Mouse (Mus musculus) left cerebral cortex, adult 8-10 months (tissue): ENCODE data around the gene Mmp11. TPM values are rescaled to one million over a fixed set of nuclear protein-coding genes. Genes with fewer than 3 reads are reported as not detected.
A peak's percentile ranks its signal among the peaks of the same experiment; 100 is the strongest.
"Not testable (repeated sequence)": the region's sequence is repeated elsewhere in the genome, so short reads cannot be mapped to it uniquely, and the experiment has no call there.

Experiments used
- DNase-seq, 2 experiments: peaks; one replicate each; pipeline ENCODE4 v3.0.0; 2022; ENCODE audit warnings: low spot score in 2 of 2
- total RNA-seq, 4 experiments: library from RNA; stranded (reverse); gene quantifications; 2 replicates each; pipeline ENCODE4 v1.2.4; 2022

The Mmp11 gene
- total RNA-seq, 4 experiments from 2014 or later = 1.5 to 3.0 (median 1.7) TPM

- peak in 1 of 2 experiments; percentile 54 for DNase-seq
These were observed 38.9 kb downstream of the Mmp11 start for GRCm38 (mm10) chr10:75897373-75897772.

- DNase-seq = peak in 1 of 2 experiments; percentile 78
These were observed 40.1 kb downstream of the Mmp11 start for GRCm38 (mm10) chr10:75896208-75896607.

GRCm38 (mm10) chr10:75895730-75896129 lies 40.6 kb downstream of the Mmp11 start:
- no peak for DNase-seq

DNA sequence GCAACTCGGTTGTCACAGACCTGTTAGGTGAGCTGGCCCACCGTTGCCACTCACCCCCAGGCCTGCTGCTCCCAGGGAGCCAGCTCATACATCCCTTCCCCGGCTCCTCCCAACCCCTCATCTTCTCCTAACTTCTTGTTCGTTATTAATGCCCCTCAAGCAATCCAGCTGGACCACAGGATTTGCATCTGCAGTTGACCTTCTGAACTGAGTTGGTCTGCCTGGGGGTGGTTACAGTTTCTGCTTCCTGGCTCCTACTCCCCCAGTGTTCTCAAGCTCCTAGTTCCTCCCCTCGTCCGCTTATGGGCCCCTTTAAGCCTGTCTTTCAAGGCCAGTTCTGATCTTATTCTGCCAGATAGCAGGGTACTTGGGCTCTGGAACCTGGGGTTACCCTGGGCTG lies 41.7 kb downstream of the Mmp11 start:
- DNase-seq = no peak

- DNase-seq = peak; percentile 85 to 99
These were observed 43.1 kb downstream of the Mmp11 start, which contains the start of gene Derl3 for GRCm38 (mm10) chr10:75893089-75893750. TSS of gene Derl3 (plus strand) at chr10:75893413.

DNA sequence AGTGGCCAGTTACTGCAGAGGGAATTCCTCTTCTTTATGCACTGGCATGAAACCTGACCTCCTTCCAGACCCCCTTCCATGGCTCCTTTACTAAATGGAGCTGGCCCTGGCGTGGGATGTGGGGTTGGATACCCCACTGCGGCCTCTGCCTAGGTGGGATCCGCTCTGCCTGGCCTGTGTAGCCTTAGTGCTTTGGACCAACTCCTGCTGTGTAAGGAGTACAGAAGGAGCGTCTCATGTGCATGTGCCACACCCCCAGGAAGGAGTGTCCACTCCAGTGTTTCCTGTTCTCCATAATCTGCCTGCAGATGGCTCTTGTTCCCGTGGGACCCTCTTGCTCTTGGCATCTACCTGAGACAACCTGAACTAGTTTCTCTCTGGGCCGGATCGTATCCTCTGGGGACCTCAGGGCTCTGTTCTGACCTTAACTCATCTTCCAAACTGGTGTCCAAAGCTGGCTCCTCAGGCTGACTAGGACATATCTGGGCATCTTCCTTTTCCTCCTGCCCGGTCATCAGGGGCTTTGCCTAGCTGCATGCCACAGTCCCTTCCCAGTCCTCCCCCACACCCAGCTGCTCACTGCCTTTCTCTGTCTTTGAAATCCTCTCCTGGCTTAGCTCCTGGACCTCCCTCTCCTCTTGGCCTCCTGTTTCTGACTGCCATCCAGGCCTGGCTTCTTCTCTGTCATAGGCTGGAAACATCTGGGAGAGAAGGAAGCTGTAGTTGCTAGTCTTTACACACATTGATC lies 46.7 kb downstream of the Mmp11 start:
- DNase-seq = no peak

GRCm38 (mm10) chr10:75887504-75887903 lies 48.8 kb downstream of the Mmp11 start:
- DNase-seq = not testable (repeated sequence)

GRCm38 (mm10) chr10:75884742-75885141 lies 51.6 kb downstream of the Mmp11 start:
- DNase-seq = no peak

DNA sequence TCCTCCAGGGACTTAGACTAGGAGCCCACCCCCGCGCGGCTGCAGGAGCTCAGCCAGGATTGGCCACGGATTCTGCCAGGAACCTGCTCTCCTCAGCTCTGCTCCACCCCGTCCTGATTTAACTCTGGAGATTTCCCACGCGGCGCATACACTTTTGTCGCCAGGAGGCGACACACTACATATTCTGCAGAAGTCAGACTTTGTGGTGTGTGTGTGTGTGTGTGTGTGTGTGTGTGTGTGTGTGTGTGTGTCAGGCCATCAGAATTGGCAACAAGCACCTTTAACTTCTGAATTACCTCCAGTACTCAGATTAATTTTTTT lies 53.1 kb downstream of the Mmp11 start:
- DNase-seq = peak; percentile 49 to 86

- no peak for DNase-seq
These were observed 53.7 kb downstream of the Mmp11 start for GRCm38 (mm10) chr10:75882433-75883231.

DNA sequence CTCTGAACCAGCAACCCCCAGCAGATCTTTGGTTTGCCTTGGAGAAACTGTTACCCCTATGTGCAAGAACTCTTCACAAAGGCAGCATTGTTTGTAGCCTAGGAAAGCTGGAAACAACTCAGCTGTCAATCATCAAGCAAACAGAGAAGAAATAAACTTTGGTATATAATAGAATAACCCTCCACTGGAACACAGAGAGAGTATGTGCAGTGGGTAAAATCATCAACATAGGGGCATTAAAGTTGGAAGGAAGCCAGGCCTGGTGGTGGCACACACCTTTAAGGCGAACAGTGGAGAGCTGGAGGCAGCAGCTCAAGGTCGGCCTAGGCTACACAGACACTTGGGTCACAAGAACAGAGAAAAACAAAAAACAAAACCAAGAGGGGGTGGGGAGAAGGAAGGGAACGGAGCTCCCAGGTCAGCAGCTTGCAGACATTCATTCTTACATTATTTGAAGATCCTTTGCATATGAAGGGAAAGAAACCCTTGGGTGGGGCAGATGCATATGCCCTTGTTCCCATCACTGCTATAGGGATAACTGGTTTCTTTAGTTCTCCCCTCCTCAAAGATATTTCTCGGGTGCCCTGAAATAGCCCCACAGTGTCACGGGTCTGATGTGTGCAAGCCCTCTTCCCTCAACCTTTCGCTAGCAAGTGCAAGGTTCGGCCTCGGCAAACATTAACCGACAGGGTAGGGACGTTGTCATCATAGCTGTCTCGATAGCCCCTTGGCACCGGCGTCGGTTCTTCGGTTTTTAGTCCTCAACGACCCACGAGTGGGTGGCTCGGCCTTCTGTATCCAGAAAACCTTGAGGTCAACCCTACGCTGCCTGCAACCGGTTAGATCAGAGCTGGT lies 54.5 kb downstream of the Mmp11 start:
- DNase-seq = no peak

DNA sequence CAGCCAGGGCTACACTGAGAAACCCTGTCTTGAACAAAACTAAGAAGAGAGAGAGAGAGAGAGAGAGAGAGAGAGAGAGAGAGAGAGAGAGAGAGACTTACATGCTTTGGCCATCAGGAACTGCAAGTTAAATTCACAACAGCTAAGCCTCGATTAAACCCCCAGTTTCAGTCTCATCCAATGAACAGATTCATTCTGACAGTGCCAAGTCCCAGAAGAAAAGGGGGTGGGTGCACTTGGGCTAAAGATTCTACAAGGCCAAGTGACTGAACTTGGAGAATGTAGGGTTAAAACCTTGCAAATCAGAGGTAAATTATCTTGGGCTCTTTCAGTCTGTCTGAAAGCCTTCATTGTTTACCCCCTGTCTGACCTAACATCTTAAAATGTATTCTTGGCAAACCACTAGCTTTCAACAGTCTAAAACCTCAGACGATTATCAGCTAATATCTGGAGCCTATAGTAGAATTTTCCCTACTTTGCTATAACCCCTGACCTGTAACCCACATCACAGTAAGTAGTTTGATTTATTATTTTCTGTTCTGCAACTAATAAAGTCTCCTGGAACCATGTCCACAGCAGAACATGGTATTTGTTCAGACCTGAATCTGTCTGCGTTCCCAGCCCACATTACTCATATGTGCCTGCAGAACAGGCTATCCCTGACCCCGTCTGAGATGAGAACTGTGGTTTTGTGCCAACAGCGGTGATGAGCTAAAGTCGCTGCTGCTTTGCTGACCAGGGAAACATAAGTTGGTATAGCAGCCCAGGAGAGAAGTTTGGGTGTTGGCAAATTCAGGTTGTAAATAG lies 55.3 kb downstream of the Mmp11 start:
- no peak for DNase-seq

DNA sequence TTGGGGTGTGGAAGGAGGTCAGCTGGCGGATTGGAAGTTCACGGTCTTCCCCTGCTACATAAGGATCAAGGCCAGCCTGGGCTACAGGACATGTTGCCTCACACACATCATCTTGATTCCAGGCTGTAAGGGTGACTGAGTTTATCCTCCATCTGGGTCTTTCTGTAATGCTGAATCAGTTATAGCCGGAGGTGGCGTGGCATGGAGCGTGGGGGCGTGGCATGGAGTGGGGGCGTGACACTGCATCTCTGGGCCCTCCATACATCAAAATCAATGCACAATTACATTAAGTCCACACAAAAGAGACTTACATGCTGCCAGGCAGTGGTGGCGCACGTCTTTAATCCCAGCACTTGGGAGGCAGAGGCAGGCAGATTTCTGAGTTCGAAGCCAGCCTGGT lies 55.9 kb downstream of the Mmp11 start:
- DNase-seq = no peak

DNA sequence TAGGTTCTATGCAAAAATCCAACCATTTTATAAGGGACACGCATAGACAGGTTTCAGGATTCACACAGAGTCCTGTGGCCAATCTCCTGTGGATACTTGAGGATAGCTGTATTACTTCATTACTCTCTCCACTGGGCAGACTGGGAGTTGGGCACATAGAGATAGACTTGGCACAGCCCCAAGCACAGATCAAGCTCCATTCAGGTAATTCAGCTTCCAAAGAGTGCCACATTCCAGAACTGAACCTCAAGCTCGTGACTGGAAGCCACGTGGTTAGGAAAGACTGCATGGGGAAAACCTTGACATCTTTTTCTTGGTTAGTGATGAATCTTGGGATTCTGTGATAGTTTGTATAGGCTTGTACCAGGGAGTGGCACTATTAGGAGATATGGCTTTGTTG lies 57.5 kb downstream of the Mmp11 start:
- DNase-seq = no peak

- DNase-seq = no peak
These were observed 62.6 kb downstream of the Mmp11 start for GRCm38 (mm10) chr10:75873543-75874170.

Other genes starting within 250 kb of the Mmp11 start
- gene Cabin1, start 172.2 kb downstream of the Mmp11 start, total RNA-seq = 10 to 100 TPM; 61.3 to 73.2 (median 69.6) TPM
- 10 to 100 TPM; 41.6 to 58.4 (median 51.6) TPM for gene Ddt, start 163.1 kb downstream of the Mmp11 start, total RNA-seq
- gene Gm20441, start 155.5 kb downstream of the Mmp11 start, total RNA-seq = not detected
- gene Gstt3, start 155.1 kb downstream of the Mmp11 start, total RNA-seq = 1 to 10 TPM; 2.6 to 5.2 (median 3.8) TPM
- gene Gstt1, start 137.9 kb downstream of the Mmp11 start, total RNA-seq = 10 to 100 TPM; 13.3 to 16.5 (median 15.5) TPM
- not detected for gene Gstt4, start 114.0 kb downstream of the Mmp11 start, total RNA-seq
- gene Gstt2, start 99.1 kb downstream of the Mmp11 start, total RNA-seq = 1 to 10 TPM; 4.2 to 6.2 (median 5.2) TPM
- 100 to 1,000 TPM; 528 to 550 (median 540) TPM for gene Mif, start 76.3 kb downstream of the Mmp11 start, total RNA-seq
- gene Derl3, start 43.1 kb downstream of the Mmp11 start, total RNA-seq = 1 to 10 TPM; 2.2 to 3.9 (median 2.6) TPM
- gene Smarcb1, start 14.9 kb downstream of the Mmp11 start, total RNA-seq = 10 to 100 TPM; 85.8 to 88.5 (median 86.4) TPM
- 100 to 1,000 TPM; 356 to 427 (median 392) TPM for gene Chchd10, start 3.4 kb downstream of the Mmp11 start, total RNA-seq
- gene Gm867, start 4.2 kb upstream of the Mmp11 start, total RNA-seq = under 1 TPM; 0.41 to 0.91 (median 0.70) TPM
- not detected for gene Vpreb3, start 6.6 kb upstream of the Mmp11 start, total RNA-seq
- gene Gm5134, start 18.0 kb upstream of the Mmp11 start, total RNA-seq = under 1 TPM in 1 of 4 experiments, not detected in 3; 0.27 TPM
- gene Zfp280b, start 96.2 kb upstream of the Mmp11 start, total RNA-seq = 10 to 100 TPM; 13.4 to 16.5 (median 15.6) TPM
- gene Slc5a4b, start 174.5 kb upstream of the Mmp11 start, total RNA-seq = under 1 TPM in 1 of 4 experiments, not detected in 3; 0.09 TPM
- gene Slc5a4a, start 211.0 kb upstream of the Mmp11 start, total RNA-seq = not detected